Mouse (Mus musculus) adrenal gland, postnatal 4 days (tissue): Measurements from ENCODE around the gene Sit1. TPM values are rescaled to one million over a fixed set of nuclear protein-coding genes. Genes with fewer than 3 reads are reported as not detected.
"Not testable (repeated sequence)": the region's sequence is repeated elsewhere in the genome, so short reads cannot be mapped to it uniquely, and the experiment has no call there.

Experiments used
- DNase-seq, 2 experiments: peaks; one replicate each; pipeline ENCODE4 v3.0.0; 2021 to 2022; ENCODE audit warnings: low spot score in 2 of 2, mixed read lengths in 2 of 2
- total RNA-seq, 2 experiments: library from RNA; stranded (reverse); gene quantifications; 2 replicates each; pipeline ENCODE4 v1.2.3; 2021

Sit1 gene
- total RNA-seq, 2 experiments from 2014 or later, result not detected

- DNase-seq, result no peak
Observed at GRCm38 (mm10) chr4:43503041-43503440, 19.5 kb upstream of the Sit1 start.

DNA sequence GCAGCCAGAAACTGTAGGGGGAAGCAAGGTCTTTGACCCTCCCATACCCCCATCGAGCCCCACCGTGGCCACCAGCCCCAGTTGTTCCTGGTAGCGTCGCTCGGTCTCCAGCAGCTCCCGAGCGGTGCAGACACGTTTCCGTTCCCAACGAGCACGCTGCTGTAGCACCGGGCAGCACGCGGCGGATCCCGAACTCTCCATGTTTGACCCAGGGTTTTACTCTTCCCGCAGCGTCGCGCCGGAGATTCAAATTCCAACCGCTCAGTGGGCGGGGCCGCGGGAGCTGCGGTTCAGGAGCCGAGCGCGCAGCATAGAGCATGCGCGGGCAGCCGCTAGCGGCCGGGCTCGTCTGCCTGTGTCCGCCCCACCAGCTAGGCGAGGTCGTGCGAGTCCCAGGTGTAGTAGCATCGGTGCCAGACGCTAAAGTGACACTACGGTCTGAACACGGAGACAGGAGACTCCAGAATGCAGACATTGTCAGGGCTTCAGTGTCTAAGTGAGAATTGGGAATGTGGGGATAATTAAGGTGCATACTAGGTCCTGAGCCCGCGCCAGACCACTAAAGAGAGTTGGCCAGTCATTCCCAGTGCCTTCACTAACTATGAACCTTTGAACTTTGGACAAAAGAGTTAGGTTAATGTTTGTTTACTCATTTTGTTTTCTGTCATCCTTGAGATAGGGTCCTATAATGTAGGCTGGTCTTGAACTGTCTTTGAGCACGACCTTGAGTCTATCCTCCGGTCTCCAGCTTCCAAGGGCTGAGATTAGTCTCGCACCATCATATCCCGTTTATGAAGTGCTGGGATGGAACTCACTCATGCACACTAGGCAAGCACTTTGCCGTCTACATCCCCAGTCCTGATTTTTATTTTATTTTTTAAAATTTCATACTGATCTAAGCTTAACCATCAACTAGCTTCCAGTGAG, 16.1 kb upstream of the Sit1 start, which contains the start of gene Arhgef39:
TSS of gene Arhgef39 (minus strand) at position 289 of the 927 bp plus-strand sequence.
- DNase-seq, result peak; percentile 47 to 71

GRCm38 (mm10) chr4:43498983-43499382, 15.4 kb upstream of the Sit1 start:
- no peak for DNase-seq

- DNase-seq, result no peak
Observed at GRCm38 (mm10) chr4:43497946-43498345, 14.4 kb upstream of the Sit1 start.

DNA sequence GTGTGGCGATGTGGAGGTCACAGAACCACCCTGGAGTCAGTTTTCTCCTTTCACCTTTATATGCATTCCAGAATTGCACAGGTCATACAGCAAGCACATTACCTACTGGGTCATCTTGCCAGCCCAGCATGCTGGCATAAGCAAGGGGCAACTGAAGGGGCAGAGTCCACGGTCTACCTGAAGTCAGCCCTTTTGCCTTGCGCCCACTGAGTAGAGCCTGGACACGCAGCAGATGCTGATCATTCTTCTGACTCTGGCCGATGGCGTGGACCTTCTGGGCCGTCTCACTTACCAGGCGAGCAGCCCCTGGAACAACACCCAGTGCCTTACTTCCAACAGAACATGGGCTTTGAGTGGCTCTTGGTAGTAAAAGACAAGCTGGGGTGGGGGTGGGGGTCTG, 13.9 kb upstream of the Sit1 start:
- DNase-seq, result no peak

DNA sequence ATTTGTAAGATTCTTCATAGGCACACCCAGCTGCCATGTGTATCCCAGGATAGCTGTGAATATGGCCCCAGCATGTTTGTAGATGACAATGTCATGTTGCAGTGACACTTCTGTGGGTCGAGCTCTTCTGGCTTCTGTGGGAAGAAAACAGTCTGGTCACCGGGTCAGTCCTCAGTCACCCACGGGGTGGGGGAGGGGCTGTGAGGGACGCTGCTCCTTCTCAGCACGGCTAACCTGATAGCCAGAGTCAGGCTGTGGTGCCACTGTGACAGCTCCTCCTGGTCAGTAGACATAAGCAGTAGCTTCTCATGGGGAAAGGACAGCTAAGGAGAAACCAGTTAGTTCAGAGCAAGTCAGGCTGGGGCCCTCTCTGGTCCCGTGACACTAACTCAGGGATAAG, 13.1 kb upstream of the Sit1 start:
- DNase-seq, result no peak

- DNase-seq, result no peak
Observed at GRCm38 (mm10) chr4:43493846-43494240, 10.3 kb upstream of the Sit1 start.

- peak; percentile 90 to 98 for DNase-seq
Observed at GRCm38 (mm10) chr4:43493186-43493845, 9.8 kb upstream of the Sit1 start.

DNA sequence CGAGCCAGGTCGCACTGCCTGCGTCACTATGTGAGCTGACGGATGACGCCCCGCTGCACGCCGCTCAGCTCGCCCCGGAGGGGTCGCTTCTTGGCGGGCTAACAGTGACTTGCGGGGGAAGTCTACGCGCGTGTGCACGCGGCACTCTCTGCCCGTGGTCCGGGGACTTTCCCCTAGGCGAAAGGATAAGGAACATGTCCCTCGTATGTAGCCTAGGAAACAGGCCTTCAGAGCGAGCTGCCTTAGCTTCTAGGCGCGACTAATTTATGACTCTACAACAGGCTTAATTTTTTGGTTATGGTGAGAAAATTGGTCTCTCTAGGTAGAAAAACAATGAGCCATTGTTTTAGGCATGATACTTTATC, 9.3 kb upstream of the Sit1 start, which contains the start of gene Ccdc107:
TSS of gene Ccdc107 (plus strand) at position 80 of the 365 bp plus-strand sequence.
- peak; percentile 76 to 83 for DNase-seq

DNA sequence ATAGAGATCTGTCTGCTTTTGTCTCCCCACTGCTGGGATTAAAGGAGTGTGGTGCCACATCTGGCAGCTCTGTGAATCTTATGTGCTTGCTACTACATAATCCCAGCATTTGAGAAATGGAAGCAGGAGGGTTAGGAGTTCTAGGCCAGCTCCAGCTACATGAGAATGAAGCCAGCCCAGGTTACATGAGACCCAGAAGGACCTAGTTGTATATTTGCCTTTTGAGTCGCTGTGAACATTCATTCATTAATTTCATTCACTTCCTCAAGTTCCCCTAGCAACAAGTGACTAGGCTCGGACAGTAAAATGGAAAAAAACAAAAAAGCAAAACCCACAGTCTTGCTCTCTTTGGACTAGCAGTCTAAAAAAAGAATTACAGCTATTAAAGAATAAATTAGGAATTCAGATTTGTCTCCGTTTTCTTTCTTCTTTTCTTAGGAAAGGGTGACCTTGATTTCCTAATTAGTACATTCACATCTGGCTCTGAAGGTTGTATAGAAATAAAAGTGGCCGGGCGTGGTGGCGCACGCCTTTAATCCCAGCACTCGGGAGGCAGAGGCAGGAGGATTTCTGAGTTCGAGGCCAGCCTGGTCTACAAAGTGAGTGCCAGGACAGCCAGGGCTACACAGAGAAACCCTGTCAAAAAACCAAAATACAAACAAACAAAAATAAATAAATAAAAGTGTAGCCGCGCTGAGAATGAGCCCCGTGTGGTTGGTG, 8.7 kb upstream of the Sit1 start:
- no peak for DNase-seq

- DNase-seq, result no peak
Observed at GRCm38 (mm10) chr4:43490801-43491200, 7.3 kb upstream of the Sit1 start.

- DNase-seq, result no peak
Observed at GRCm38 (mm10) chr4:43489611-43490010, 6.1 kb upstream of the Sit1 start.

- not testable (repeated sequence) for DNase-seq
Observed at GRCm38 (mm10) chr4:43485666-43486065, 2.1 kb upstream of the Sit1 start.

DNA sequence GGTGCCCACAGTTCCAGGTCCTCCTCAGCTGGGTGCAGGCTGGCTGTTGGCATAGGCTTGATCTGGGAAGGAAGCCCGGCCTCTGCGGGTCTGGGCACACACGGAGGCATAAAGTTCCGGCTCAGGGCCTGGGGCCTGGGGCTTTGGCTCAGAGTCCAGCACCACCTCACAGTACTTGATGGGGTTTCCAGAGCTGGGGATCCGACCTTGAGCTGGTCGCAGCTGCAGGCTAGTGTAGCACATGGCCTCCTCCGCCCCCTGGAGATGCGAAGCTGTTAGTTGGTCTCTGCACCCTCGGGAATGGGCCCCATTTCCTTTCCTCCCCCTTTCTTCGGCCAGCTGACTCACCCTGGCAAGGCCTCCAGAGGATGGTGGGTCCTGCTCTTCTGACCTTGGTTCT, 943 bp downstream of the Sit1 start:
- no peak for DNase-seq

DNA sequence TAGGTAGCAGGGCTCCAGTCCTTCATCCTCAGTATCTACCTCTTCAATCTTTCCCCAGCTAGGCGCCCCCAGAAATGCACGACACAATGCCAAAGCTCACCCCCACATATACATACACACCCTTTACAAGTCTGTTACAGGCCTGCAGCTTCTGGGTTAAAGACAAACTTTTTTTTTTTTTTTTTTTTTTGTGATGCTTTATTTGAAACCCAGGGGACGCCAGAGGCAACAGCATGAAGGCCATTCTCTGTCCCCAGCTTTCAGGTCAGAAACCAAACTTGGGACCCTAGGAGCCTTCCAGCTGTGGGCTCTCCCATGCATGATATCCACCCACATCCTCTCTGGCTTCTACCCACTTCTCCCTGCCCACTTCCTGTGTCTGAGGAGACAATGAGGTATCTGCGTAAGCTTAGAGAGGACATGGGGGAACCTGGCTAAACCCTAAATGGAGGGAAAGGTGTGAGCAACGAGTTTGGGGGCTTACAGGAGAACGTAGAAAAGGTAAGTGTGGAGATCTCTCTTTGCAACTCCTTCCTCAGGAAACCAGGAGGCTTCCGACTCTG, 1.6 kb downstream of the Sit1 start:
- no peak for DNase-seq

DNA sequence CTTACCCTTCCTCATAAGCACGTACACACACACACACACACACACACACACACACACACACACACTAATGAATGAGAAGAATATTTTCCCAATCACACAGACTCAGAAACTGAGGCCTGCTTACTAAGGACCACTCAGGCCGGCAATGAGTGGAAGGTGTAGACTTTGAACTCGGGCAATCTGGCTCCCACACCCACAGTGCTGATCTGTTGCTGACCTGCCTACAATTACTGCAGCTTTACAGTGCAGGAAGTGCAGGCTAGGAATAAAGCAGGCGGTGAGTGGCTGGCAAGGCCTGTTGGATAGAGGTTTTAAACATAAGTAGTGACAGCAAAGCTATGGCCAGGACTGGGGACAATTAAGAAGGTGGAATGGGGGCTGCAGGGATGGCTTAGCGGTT, 2.5 kb downstream of the Sit1 start:
- DNase-seq, result no peak

DNA sequence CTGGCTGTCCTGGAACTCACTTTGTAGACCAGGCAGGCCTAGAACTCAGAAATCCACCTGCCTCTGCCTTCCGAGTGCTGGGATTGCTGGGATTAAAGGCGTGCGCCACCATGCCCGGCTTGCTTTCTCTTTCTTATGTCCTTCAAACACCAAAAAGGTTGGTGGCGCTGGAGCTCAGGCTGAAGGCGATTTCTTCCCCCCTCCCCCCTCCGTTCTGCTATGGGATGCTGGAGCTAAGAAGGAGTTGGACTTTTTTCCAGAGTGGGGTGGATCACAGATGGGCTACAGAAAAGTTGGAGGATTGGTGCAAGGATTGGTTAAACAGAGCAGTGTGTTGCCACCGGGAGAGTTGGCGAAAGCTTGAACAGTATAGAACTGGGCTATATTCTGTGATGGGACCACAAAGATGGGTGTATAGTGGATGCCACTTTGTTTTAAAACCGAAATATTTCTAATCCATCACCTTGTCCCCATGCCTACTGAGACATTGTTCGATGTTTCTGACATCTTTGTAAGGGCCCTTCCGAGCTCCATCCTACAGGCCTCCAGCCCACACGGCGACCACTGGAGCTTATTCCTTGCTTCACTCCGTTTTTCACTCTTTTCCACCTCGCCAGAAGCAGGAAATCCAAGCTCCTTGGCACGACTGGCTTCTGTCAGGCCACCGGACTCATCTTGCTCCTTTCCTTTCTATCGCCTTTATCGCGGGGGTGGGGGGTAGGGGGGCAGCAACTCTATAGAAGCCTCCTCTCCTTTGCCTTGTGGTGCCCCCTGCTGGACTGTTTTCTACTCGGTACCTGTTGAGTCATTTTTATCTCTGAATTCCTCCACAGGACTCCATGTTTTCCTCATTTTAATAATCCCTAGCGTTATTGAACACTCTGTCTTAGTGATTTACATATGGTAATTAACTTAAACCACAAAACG, 4.4 kb downstream of the Sit1 start:
- peak in 1 of 2 experiments; percentile 46 for DNase-seq

GRCm38 (mm10) chr4:43478534-43478858, 5.0 kb downstream of the Sit1 start:
- no peak for DNase-seq

GRCm38 (mm10) chr4:43477857-43478533, 5.5 kb downstream of the Sit1 start:
- peak in 1 of 2 experiments; percentile 77 for DNase-seq

- no peak for DNase-seq
Observed at GRCm38 (mm10) chr4:43476604-43477003, 6.9 kb downstream of the Sit1 start.
